Mouse (Mus musculus): ENCODE results near the gene Gm43517.

Gene Gm43517

GRCm38 (mm10) chr12:49386081-49386805, 1.3 kb downstream of the Gm43517 start:
- no peak for DNase-seq

GRCm38 (mm10) chr12:49387856-49388598, 3.1 kb downstream of the Gm43517 start:
- DNase-seq = no peak

GRCm38 (mm10) chr12:49389666-49390065, 4.7 kb downstream of the Gm43517 start:
- DNase-seq = no peak

GRCm38 (mm10) chr12:49390257-49390656, 5.3 kb downstream of the Gm43517 start:
- no peak for DNase-seq

DNA sequence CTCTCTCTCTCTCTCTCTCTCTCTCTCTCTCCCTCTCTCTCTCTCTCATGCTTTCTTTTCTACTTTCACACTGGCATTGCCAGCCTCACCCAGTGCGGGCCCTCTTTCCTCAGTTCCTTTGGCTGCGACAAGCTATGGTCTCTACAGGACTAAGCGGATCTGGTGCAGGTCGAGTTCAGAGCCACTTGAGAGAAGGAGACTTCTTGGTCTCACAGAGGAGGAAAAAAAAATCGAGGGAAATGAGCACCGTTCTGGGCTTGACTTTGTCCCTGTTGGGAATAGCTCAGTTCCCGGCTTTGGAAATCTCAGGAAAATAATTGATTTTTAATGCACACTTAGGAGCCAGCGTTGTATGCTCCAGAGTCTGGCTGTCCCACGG, 5.9 kb downstream of the Gm43517 start:
- DNase-seq = no peak

DNA sequence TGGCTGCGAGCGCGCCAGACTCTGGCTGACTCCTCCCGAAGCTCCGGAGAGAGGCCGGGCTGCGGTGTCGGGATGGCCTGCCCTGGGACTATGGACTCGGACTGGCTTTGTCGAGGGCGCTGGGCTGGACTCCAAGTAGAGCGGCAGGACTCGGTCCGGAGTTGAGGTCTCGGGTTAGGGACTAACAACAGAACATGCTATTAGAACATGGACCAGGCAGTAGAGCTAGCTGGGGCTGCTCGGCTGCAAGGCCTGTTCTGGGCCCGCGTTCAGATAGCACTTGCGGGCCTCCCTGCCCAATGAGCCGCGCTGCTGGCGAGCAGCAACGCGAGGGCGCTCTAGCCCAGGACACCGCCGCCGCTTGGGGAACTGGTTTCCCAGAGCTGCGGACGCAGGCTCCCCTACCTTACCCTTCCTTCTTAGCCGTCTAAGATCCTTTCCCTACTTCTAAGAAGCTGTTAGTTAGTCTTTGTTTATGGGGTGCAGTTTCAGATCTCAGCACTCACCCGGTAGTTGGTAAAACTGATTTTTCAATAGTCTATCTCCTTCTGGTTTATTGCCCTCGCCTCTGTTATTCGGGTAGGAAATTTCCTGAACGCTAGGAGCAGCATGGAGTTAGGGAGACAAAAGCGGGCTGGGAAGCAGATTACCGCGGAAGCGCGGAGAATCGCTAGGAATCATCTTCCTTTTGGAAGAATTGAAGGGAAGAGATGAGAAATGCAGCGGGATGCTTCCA, 6.5 kb downstream of the Gm43517 start:
- peak in 1 of 2 experiments; percentile 46 for DNase-seq

DNA sequence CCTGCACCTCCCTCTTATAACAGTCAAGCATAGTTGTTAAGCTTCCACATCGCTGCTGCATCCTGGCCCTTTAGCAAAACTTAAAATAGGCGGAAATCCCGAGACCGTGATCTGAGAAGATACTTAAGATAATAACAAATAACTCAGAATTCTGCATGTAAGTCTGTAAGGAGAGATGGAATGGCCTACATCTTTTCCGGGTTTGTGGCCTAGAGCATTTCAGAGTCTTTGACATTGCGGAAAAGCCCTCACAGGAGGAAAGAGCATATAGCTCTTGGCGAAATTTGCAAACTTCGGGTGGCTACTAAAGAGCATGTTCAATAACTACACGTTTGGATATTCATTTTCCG, 7.0 kb downstream of the Gm43517 start:
- no peak for DNase-seq

- no peak for DNase-seq
Observed at GRCm38 (mm10) chr12:49392876-49393275, 7.9 kb downstream of the Gm43517 start.

DNA sequence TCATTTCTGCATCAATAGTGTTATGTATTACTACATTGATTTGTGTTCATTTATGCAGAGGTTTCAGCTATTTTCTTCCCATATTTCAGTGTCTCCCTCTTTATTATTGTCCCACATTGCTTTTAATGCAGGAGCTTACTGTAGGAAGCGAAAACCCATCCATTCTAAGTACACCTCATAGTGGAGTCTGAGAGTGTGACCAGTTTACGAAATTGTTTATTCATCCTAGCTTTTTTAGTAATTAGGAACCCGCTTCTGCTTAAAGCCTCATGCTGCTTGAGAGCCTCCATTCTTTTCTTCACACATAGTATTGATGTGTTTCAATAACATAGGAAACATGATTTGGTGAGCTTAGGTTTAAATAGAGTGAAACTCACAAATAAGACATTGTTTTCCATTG, 8.7 kb downstream of the Gm43517 start:
- DNase-seq = no peak

- no peak for DNase-seq
Observed at GRCm38 (mm10) chr12:49394181-49394580, 9.2 kb downstream of the Gm43517 start.

GRCm38 (mm10) chr12:49394836-49395235, 9.9 kb downstream of the Gm43517 start:
- no peak for DNase-seq

DNA sequence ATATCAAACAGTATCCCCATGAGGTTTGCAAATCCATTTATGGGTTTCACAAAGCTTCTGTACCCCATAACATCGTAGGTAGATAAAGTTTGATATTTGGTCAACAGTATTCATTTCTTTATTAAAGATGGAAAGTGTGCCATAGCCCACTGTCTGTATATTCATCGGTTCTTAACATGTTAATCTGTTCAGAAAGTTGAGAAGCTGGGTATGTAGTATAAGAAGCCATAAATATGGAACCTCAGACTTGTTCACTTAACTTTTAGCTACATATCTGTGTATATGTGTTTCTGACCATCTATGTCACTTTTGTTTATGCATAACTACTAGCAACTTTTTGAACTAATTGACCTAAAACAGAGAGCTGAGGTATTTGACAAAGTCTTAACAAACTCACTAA, 11.0 kb downstream of the Gm43517 start:
- DNase-seq = no peak

DNA sequence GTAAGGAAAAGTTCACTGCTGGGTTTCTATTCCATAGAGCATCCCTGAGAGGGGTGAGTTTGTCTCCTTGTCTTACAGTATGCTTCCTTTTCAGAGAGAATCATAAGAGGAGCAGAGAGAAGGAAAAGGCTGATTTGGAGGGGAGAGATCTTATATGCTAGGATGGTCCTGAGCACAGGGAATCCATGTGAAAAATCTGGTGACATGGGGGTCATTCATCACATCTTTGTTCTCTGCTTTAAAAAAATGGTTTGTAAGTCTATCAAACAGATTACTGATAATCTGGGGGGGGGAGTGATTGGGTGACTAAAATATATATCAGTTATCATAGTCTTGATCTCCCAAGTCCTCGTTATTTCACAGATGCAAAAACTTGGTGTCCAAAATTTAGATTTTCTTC, 11.8 kb downstream of the Gm43517 start:
- no peak for DNase-seq

GRCm38 (mm10) chr12:49397443-49398162, 12.6 kb downstream of the Gm43517 start:
- no peak for DNase-seq

DNA sequence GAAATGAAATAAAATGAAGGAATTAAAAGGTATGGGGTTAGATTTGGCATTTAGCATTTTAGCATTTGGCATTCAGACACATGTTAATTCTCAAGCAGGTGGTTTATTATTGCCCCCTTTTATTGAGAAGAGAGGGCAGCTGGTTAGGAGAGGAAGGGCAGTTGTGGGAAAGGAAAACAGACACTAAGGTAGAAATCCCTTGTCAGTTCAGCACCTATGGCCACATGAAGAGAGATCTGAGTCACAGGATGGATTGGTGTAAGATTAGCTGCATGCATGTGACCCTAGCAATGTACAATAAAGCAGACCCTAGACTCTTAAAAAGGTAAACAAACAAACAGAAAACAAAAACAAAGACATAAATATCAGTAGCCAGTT, 13.2 kb downstream of the Gm43517 start:
- no peak for DNase-seq

DNA sequence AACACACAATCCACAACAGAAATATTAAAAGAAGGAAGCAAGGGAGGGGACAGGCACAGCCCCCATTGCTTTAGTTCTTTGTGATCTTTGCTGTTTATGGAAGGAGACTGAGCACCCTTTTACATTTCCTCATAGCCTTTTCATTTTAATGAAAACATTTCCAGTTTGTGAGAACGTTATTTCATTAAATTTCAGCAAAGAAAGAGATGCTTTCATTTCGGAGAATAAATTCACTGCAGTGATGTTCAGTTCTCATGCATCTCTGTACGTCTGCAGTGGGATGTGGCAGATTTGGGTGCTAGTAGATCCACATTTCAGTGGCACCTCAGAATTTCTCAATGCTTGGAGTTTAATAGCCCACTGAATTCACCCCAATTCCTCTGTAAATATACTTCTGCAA, 13.7 kb downstream of the Gm43517 start:
- no peak for DNase-seq

- DNase-seq = no peak
Observed at GRCm38 (mm10) chr12:49399611-49400010, 14.6 kb downstream of the Gm43517 start.

DNA sequence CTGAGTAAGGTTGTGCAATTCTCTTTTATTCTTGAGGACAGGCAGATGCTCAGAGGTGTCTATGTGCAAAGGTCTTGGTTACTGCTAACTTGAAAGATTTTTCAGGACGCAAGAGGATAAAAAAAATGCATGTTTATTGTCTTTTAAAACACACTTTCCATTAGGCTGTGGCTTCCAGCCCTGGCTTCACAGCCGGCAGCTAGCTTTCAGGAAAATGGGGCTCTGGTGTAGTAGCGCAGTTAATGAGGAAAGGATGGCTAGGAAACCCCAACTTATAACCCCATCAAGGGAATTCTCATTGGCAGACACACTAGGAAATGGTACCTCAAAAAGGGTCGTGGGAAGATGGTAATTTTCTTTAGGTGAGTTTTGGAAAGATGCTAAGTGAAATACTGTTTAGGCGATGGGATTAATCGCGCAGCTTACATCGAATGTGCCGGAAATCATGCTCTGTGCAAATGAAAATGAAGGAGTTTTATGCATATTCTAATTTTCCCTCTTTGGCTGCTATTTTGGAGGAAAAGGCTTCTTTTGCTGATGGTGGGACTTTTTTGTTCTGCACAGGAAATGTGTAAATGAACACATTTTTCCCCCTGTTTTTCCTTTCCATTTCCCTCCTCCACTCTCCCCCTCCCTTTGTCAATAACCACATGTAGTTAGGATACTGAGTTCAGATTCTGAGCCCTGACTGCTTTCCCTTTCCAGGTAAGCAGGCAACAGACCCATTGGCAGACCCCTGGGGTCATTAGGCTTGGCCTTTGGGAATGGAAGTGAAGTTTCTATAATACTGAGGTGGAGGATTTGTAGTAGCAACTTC, 15.3 kb downstream of the Gm43517 start:
- no peak for DNase-seq

- DNase-seq = no peak
Observed at GRCm38 (mm10) chr12:49400853-49401118, 15.8 kb downstream of the Gm43517 start.

- DNase-seq = no peak
Observed at GRCm38 (mm10) chr12:49401119-49401795, 16.3 kb downstream of the Gm43517 start.

DNA sequence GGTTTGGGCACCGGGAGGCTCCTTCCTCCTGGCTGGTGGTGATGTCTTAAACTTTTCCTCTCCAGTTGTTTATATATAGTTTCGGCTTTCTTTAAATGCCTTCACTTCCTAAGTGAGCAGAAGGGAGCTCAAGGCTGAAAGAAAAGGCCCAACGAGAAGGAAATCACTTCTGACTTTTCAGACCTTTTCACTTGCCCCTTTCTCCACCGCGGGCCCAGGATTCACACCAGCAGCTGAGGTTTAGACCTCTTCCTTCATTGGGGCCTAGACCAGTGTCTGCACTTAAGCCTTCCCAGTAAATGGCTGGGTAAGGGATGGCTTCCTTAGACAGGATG, 16.8 kb downstream of the Gm43517 start:
- DNase-seq = no peak

DNA sequence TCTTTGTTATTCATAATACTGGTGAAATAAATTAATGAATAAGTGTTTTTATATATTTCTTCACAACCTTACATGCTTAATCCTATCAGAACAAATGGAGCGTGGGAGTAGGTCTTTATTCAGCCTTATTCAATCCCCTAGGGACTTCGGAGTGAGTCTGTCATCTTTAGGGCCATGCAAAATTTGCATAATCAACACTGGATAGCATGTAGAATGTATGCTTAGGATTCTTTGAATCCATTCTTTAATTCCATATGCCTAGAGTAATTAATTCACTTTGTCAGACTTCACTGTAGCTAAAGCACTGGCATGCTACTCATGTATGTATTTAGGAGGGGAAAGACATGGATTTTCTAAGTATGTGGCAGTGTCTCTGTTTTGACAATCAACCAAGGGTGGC, 24.9 kb downstream of the Gm43517 start:
- DNase-seq = no peak
